Mouse (Mus musculus): ENCODE measurements around the gene Fibp. TPM values are rescaled to one million over a fixed set of nuclear protein-coding genes. Genes with fewer than 3 reads are reported as not detected.

Gene Fibp
- polyA plus RNA-seq, 1 experiment: 134 TPM

DNA sequence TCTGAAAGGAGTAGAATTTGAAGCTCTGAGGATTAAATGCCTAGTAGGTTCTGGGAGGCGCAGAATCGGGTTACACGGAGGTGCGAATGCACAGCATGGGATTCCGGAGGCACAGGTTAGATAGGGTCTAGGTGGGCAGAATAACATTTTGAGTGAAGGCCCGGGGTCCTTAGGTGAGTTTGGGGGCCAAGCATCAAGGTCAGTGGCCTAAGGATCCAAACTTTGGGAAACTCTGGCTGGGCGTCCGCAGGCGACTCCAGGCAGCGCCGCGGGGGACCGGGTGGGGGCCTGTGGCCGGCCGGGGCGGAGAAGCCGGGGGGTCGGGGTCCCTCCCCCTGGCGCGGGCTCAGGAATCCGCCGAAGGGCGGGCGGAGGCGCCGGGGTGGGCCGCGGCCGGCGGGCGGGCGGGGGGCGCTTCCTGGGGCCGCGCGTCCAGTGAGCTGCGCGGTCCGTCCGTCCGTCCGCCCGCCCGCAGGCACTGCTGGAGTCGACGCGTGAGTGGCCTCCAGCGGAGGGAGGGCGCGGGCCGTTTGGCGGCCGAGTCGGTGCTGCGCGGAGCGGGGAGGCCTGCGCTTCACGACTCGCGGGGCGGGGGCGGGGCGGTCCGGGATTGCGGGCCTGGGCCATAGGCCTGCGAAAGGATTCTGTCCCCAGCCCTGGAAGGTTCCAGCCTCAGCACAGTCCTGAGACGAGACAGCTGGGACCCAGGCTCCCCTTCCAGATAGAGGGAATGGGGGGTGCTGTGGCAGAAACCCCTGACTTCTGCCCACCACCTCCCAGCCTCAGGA lies 14.1 kb downstream of the Fibp start:
- Histone ChIP-seq H3K9me3 (0 out of 2 replicates have a peak, but pooled peaks cover 3% of the 10 kb centered on the region), H3K4me1 (peaks cover 35% of the 10 kb centered on the region), H3K4me3 (replicated peaks) (peak overlapping the region; percentile 84), H3K27me3 (replicated peaks) (peaks cover 51% of the 10 kb centered on the region), H3K36me3 (replicated peaks; ENCODE audit: low read length) (no peaks in the 10 kb centered on the region)
- no peak for TF ChIP-seq FLI1 (IDR thresholded peaks at IDR 0.05; ENCODE audit: low read length)
- no peak for TF ChIP-seq GATA1 (IDR thresholded peaks at IDR 0.05; ENCODE audit: borderline replicate concordance, low read length)

DNA sequence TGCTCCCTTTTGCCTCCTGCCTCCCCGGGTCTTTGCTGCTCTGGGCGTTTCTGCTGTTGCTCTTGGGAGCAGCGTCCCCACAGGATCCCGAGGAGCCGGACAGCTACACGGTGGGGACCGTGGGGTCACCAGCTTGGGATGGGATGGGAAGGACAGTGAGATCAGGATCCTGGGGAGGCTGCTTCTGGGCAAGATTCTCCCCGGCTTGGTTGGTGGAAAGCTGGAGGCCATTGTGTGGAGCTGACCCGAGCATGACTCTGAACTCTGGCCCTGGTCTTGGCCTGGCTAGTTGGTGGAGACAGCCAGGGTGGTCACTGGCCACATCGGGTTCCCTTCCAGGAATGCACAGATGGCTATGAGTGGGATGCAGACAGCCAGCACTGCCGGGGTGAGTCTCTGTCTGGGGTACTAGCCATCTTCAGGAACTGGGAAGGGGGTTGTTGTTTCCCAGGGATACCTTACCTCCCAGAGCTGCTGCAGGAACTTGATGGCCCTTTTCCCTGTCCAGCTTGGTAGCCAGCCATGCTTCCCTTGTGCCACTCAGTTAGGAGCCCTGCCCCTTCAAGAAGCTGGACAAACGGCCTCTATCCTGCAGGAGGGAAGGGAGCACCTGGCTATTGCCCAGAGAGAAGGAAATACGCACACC lies 14.8 kb downstream of the Fibp start:
- Histone ChIP-seq H3K27me3 (replicated peaks) (peaks cover 52% of the 10 kb centered on the region), H3K4me1 (peaks cover 29% of the 10 kb centered on the region), H3K9me3 (0 out of 2 replicates have a peak, but pooled peaks cover 3% of the 10 kb centered on the region), H3K36me3 (replicated peaks; ENCODE audit: low read length) (no peaks in the 10 kb centered on the region), H3K4me3 (replicated peaks) (peak overlapping the region; percentile 84)
- TF ChIP-seq GATA1 (IDR thresholded peaks at IDR 0.05; ENCODE audit: borderline replicate concordance, low read length) (no peak), FLI1 (IDR thresholded peaks at IDR 0.05; ENCODE audit: low read length) (no peak)

DNA sequence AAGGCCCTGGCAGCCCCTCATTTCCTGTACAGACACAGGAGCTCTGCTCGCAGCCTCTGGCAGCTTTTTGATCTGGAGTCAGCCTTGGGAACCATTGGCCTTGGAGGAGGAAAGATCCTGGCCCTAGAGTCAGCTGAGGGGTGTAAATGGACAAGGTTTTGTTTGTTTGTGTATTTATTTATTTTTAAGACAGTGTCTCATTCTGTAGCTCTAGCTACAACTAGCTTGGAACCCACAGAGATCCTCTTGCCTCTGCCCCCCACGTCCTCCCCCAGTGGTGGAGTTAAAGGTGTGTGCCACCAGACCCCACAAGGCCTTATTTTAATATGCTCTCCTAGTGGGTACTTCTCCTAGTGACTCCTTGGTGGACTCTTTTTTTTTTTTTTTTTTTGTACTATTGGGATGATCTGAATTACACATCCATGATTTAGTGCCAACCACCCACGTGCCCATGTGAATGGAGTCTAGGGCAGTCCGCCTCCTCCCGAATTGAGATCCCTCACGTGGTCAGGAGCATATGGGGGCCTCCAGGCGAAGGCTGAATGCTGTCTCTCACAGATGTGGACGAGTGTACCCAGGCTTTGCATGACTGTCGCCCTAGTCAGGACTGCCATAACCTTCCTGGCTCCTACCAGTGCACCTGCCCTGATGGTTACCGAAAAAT lies 16.7 kb downstream of the Fibp start:
- Histone ChIP-seq H3K4me1 (peaks cover 27% of the 10 kb centered on the region), H3K36me3 (replicated peaks; ENCODE audit: low read length) (peaks cover 6% of the 10 kb centered on the region), H3K4me3 (replicated peaks) (no peak overlapping the region), H3K9me3 (0 out of 2 replicates have a peak, but pooled peaks cover 3% of the 10 kb centered on the region), H3K27me3 (replicated peaks) (peaks cover 50% of the 10 kb centered on the region)
- no peak for TF ChIP-seq FLI1 (IDR thresholded peaks at IDR 0.05; ENCODE audit: low read length)
- no peak for TF ChIP-seq GATA1 (IDR thresholded peaks at IDR 0.05; ENCODE audit: borderline replicate concordance, low read length)

GRCm38 (mm10) chr19:5477668-5478300 lies 17.4 kb downstream of the Fibp start:
- peaks cover 27% of the 10 kb centered on the region for H3K4me1 ChIP-seq
- H3K9me3 ChIP-seq: 0 out of 2 replicates have a peak, but pooled peaks cover 3% of the 10 kb centered on the region
- H3K36me3 ChIP-seq (replicated peaks; ENCODE audit: low read length): peaks cover 12% of the 10 kb centered on the region
- H3K27me3 ChIP-seq (replicated peaks): peaks cover 50% of the 10 kb centered on the region
- no peak for TF ChIP-seq GATA1 (IDR thresholded peaks at IDR 0.05; ENCODE audit: borderline replicate concordance, low read length)
- no peak for TF ChIP-seq FLI1 (IDR thresholded peaks at IDR 0.05; ENCODE audit: low read length)
- H3K4me3 ChIP-seq (replicated peaks): no peak overlapping the region

DNA sequence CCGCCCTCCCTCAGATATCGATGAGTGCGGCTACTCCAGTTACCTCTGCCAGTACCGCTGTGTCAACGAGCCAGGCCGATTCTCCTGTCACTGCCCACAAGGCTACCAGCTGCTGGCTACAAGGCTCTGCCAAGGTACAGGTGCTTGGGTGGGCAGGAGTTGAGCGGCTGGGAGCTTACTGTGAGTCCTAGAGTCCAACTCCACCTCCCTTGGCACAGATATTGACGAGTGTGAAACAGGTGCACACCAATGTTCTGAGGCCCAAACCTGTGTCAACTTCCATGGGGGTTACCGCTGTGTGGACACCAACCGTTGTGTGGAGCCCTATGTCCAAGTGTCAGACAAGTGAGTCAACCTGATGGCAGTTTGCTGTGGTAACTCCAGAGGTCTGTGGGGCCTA lies 19.6 kb downstream of the Fibp start:
- no peak for TF ChIP-seq FLI1 (IDR thresholded peaks at IDR 0.05; ENCODE audit: low read length)
- TF ChIP-seq GATA1 (IDR thresholded peaks at IDR 0.05; ENCODE audit: borderline replicate concordance, low read length): no peak

GRCm38 (mm10) chr19:5481398-5481797 lies 21.0 kb downstream of the Fibp start:
- Histone ChIP-seq H3K27me3 (replicated peaks) (peaks cover 20% of the 10 kb centered on the region), H3K4me1 (peaks cover 21% of the 10 kb centered on the region), H3K9me3 (no peaks in the 10 kb centered on the region), H3K4me3 (replicated peaks) (no peak overlapping the region), H3K36me3 (replicated peaks; ENCODE audit: low read length) (peaks cover 48% of the 10 kb centered on the region)
- no peak for TF ChIP-seq GATA1 (IDR thresholded peaks at IDR 0.05; ENCODE audit: borderline replicate concordance, low read length)
- no peak for TF ChIP-seq FLI1 (IDR thresholded peaks at IDR 0.05; ENCODE audit: low read length)

More for the DNA sequence above, 19.6 kb downstream of the Fibp start:
- Histone ChIP-seq H3K36me3 (replicated peaks; ENCODE audit: low read length) (peaks cover 35% of the 10 kb centered on the region), H3K4me1 (peaks cover 12% of the 10 kb centered on the region), H3K27me3 (replicated peaks) (peaks cover 31% of the 10 kb centered on the region), H3K9me3 (no peaks in the 10 kb centered on the region), H3K4me3 (replicated peaks) (no peak overlapping the region)

DNA sequence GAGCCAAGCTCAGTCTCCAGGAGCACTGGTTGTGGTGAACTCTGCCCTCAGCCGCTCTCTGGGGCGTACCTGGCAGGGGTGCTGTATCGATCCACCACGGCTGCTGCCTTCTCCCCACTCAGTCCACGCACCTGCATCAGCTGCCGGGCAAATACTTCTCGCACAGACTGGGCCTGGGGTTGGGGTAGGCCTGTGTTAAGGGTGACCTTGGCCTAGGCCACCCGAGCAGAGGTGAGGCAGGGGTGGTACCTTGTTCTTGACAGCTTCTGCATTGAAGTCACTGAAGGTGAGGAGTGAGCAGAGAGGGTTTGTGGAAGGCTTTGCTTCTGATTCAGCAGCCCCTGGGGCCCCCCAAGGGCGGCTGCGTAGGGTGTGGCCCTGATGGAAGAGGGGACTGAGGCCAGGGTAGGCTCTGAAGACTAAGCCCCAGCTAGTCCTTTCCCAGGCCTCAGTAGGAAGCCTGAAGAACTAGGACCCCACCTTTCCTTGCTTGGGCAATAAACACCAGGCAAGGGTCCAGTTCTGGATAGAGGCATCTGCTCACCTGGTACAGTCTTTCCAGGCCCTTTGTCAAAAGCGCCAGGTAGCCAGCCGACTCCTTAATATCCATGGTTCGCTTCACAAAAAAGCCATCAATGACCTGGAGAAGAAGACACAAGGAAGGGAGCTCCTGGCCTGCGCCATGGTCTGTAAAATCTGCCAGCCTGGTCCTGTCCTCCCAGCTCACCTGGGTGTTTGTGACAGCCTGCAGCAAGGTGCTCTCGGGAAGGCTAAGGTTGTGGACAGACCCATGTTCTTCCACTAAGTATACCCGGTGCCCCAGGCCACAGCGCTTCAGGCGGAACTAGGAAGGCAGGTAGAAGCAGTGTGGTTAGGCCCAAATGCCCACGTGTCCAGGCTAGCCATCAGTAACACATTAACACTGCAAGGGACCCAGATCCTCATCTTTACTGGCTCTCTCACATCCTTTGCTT lies 23.3 kb downstream of the Fibp start:
- TF ChIP-seq FLI1 (IDR thresholded peaks at IDR 0.05; ENCODE audit: low read length) (no peak), GATA1 (IDR thresholded peaks at IDR 0.05; ENCODE audit: borderline replicate concordance, low read length) (no peak)
- no peak overlapping the region for H3K4me3 ChIP-seq (replicated peaks)
- peaks cover 11% of the 10 kb centered on the region for H3K27me3 ChIP-seq (replicated peaks)
- peaks cover 35% of the 10 kb centered on the region for H3K4me1 ChIP-seq
- H3K9me3 ChIP-seq: no peaks in the 10 kb centered on the region
- peaks cover 55% of the 10 kb centered on the region for H3K36me3 ChIP-seq (replicated peaks; ENCODE audit: low read length)

DNA sequence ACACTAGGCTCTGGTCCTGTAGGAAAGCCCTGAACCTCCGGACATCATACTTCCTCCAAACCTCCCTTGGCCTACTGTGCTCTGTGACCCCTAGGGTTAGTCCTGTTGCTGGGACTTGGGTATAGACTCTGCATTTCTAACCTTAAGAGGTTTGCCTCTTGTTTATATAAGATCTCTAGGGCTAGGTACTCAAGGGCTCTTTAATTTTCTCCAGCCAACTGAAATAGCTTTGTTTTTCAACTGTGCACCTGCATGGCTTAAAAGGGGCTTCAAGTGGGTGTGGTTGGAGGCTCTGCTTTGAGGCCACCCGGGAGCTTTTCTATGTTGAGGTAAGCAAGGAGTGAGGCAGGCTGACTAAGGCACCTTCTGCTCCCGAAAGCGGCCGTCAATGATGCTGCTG lies 24.1 kb downstream of the Fibp start:
- H3K36me3 ChIP-seq (replicated peaks; ENCODE audit: low read length): peaks cover 55% of the 10 kb centered on the region
- H3K4me3 ChIP-seq (replicated peaks): no peak overlapping the region
- H3K9me3 ChIP-seq: no peaks in the 10 kb centered on the region
- TF ChIP-seq FLI1 (IDR thresholded peaks at IDR 0.05; ENCODE audit: low read length) (no peak), GATA1 (IDR thresholded peaks at IDR 0.05; ENCODE audit: borderline replicate concordance, low read length) (no peak)
- H3K4me1 ChIP-seq: peaks cover 42% of the 10 kb centered on the region
- peaks cover 8% of the 10 kb centered on the region for H3K27me3 ChIP-seq (replicated peaks)

Measured in megakaryocyte, embryonic 14.5 days (primary cell).